Mouse (Mus musculus) T-helper 2 cell (primary cell): ENCODE measurements around the gene Ctbs.

Source experiments
- in situ Hi-C: fragments of 300-600 bp; cut with MboI, MseI; formaldehyde crosslinking; loops from one replicate; pipeline ENCODE4 v1.15.1; 2025; ENCODE audit warnings: high pct_unique_total_duplicates

Gene Ctbs

DNA sequence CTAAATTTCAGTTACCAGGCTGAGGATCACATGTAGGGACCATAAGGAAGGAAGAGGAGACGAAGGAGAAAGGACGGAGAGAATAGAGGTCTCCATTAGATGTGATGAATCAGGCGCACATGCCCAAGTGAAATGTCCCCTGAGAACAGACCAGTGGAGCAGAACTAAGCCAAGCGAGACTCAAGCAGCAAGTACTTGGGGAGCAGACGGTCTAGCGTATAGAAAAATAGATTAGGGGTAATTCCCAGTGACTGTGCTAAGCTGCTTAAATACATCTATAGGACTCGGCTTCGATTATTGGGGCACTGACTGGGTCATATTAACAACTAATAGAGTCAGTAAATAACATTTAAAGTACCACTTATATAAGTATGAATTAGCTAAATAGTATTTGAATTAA lies 45.3 kb downstream of the Ctbs start:
- in situ Hi-C loops: no loop called here

DNA sequence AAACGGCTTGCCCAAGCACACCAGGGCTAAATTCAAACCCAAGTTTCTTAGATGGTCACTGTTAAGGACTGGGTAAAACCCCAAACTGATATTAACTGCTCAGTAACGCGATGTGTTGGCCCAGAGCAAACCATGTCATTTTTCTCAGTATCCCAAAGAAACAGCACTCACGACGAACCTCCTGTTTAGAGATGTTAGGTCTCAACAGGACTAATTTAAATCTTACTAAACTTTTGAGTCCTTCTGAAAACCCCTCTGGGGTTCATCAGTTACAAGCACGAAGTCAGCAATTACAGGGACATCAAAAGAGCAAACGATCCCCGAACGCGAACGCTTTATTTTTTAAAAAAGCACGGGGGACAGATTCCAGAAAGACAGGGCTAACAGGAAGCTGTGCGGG lies 49.4 kb downstream of the Ctbs start:
- in situ Hi-C loops: no loop called here

DNA sequence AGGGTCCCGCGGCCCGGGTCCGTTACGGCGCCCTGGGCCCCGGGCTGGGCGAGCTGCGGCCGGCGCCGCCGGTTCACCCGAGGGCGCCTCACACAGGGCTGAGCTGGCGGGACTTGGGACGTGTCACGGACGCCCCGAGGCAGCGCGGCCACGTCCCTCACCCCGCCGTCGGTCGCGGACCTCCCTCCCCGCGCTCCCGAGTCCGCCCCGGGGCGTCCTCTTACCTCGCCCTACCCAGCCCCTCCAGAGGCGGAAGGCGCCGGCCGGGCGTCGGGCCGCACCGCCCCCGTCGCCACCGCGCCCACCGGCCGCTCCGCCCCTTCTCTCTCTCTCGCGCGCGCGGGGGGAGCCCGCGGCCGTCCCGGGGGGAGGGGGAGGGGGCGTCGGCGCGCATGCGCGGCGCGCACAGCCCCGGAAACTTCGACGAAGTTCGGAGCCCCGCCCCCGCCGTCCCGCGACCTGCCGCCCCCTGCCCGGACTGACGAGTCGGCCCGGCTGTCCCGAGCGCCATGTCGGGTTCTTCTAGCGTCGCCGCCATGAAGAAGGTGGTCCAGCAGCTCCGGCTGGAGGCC lies 49.9 kb downstream of the Ctbs start, which contains the start of the genes Spata1 and Gng5:
Gene Spata1, minus strand, starts transcription at position 323 of the 572 bp plus-strand sequence.
Gene Gng5, plus strand, starts transcription at position 377 of the 572 bp plus-strand sequence.
- in situ Hi-C loops: loop anchor here (5.0 to 25.0 kb wide), 2 partner anchors 92 to 562 kb away; partner anchors contain the start of gene 2410004B18Rik

DNA sequence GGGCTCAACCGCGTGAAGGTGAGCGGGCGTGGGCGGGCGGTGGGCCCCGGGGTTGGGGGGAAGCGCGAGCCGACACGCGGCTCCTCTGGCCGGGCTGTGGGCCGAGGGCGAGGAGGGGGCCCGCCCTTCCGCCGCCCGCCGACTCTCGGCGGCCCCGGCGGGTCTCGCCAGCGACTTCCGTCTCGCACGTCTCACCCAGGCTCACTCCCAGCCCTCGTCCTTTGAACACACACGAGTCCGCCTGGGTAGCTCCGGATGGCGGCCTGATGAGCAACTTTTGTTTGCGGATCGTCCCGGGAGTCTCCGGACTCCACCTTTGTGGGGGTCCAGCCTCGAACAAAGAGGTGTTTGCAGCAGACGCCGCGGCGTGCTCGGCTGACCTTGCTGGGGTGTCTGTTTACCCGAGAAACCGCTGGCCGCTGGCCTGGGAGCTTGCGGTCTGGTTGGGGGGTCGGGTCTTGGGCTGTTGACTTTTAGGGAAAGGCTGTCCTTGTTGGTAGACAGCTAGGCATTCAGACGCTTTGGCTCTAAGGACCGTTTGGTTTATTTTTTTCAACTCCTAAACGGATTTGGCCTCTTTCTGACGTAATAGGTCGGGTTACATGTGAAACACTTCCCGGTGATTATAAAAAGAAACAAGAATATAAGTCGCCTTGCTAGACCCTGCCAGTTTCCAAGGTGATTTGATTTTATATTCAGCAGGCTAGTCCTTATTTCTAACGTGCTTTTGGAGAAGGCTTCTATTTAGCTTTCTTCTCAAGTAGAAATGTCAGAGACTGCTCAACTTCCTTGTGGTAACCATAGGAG lies 50.6 kb downstream of the Ctbs start:
- in situ Hi-C loops: loop anchor here (5.0 to 25.0 kb wide), 2 partner anchors 93 to 563 kb away; partner anchors contain the start of gene 2410004B18Rik

DNA sequence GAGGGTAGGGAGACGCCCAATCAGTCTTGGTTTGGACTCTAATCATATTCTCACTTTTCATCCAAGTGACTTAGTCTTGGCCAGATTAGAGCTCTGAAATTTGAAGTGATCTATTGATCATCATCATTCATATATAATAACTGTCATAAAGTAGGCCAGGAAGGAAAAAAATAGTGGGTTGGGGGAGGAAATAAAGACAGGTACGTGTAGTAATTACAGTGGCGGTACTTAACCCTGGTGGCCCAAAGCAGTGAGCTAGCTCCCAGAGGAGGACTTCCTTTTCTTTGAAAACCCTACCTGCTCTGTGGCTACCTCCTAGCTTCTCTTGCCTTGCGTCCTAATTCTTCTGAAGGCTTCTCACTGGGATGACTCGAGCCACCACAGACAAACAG lies 51.2 kb downstream of the Ctbs start:
- in situ Hi-C loops: loop anchor here (5.0 to 25.0 kb wide), 2 partner anchors 94 to 564 kb away; partner anchors contain the start of gene 2410004B18Rik

DNA sequence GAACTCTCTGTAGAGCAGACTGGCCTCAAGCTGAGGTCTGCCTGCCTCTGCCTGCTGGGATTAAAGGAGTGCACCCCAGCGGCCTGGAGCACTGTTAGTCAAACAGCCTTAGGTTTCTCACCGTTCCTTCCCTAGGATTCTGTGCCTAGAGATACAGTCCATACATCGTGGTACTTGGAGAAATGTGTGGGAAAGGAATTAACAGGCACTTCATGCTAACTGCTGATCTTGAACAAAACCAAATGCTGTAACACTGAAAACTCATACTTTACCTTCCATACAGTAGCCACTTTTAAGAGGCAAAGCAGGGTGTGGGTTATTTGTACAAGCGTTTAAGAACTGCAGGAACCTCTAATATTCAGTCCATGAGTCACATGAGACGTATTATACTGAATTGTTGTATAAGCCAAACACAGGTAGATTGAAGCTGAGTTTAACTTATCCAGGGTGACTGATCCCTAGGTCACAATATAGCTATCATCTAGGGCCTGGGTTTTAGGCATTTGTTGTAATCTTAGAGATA lies 52.1 kb downstream of the Ctbs start:
- in situ Hi-C loops: loop anchor here (5.0 to 25.0 kb wide), 2 partner anchors 94 to 564 kb away; partner anchors contain the start of gene 2410004B18Rik

DNA sequence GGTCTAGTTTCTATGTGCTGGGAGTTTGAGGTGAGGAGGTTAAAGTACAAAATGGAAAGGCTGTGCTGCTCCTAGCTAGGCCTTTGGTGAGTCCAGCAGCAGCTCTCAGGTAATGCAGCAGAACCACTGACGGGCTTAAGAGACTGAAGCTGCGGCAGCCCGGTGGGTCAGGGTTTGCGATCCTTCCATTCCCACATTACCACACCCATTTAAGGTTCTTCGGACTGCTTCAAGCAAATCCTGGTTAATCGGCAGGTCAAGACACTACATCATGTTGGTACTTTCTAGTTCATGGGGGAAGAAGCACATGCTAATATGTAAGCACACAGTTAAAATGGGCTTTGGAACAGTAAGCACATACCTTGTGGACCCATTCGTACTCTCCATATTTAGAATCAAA lies 57.1 kb downstream of the Ctbs start:
- in situ Hi-C loops: loop anchor here (25.0 kb wide), 1 partner anchor 569 kb away; the partner anchor contains the start of gene 2410004B18Rik
